Comparison of ENCODE assay signal across 14 mouse cellular contexts in genomic region chr12:70649691-70650090, GRCm38 (mm10).
DNase-seq lines count a peak whose midpoint lies in the region; TF ChIP-seq lines count a peak whose summit lies in the region.
"Had no signal": no experiment of that assay in that cellular context is flagged by ENCODE, and none has a peak within 500 bp of the region (broad histone marks: within the 10 kb centered on the region; RNA-seq: fewer than 3 reads in every experiment).

No protein-coding gene starts in this region.

- intact Hi-C loops in heart, adult 2 months (cut with DNase I) = loop anchor here (2.0 kb wide), 2 partner anchors 95 to 231 kb away; no protein-coding TSS in a partner anchor
- intact Hi-C loops in heart, postnatal 10 days (cut with DNase I) = loop anchor here (5.0 kb wide), 2 partner anchors 92 to 152 kb away; no protein-coding TSS in a partner anchor

- no peaks in the 10 kb centered on the region for H3K79me2 ChIP-seq in heart, adult 2 months (replicated peaks; ENCODE audit: control insufficient read depth, insufficient read depth, low read length)

- DNase-seq in lung, adult 18-20 months = peak; percentile 23 to 57
- no peak for DNase-seq in lung, adult 2 months
- peak; percentile 36 for DNase-seq in MEL-GATA-1-ER (ENCODE audit: extremely low read depth, low read depth)
- DNase-seq in heart, adult 2 months = peak in 1 of 2 experiments; percentile 77
- DNase-seq in heart, postnatal 10 days = peak; percentile 65 to 78
- DNase-seq in B cell, adult 2 months = no peak
- DNase-seq in MN1 (ENCODE audit: low spot score) = no peak
- DNase-seq in kidney, postnatal 25 days = no peak
- DNase-seq: cerebellum, postnatal 10 days; kidney, adult 18-20 months; right cerebral cortex, postnatal 4 days had no signal

- H3K27ac ChIP-seq in heart, adult 2 months = peak overlapping the region; percentile 83
- H3K27ac ChIP-seq: embryonic facial prominence, embryonic 12.5 days; hindbrain, embryonic 13.5 days; macrophage had no signal

- H3K4me1 ChIP-seq in lung, adult 2 months (ENCODE audit: control insufficient read depth, insufficient read depth, low read length) = peaks cover 6% of the 10 kb centered on the region
- peaks cover 7% of the 10 kb centered on the region for H3K4me1 ChIP-seq in heart, adult 2 months (ENCODE audit: control insufficient read depth, insufficient read depth, low read length)
- H3K4me1 ChIP-seq: embryonic facial prominence, embryonic 12.5 days; hindbrain, embryonic 13.5 days had no signal

- no peaks in the 10 kb centered on the region for H3K27me3 ChIP-seq in heart, adult 2 months (ENCODE audit: control insufficient read depth, insufficient read depth, low read length)
- H3K27me3 ChIP-seq: embryonic facial prominence, embryonic 12.5 days; hindbrain, embryonic 13.5 days had no signal

- TF ChIP-seq EP300 in heart, adult 2 months (IDR thresholded peaks at IDR 0.05; ENCODE audit: insufficient read depth, low read depth, low read length) = peak; percentile 99

- WGBS in lung, adult 2 months = 51% methylated on average over 2 of the region's 2 CpGs
- 21% methylated on average over 2 of the region's 2 CpGs for WGBS in heart, adult 2 months

- TF ChIP-seq CTCF in lung, adult 2 months (IDR thresholded peaks at IDR 0.05; ENCODE audit: insufficient read depth, low read length) = no peak
- no peak for TF ChIP-seq CTCF in heart, adult 2 months (IDR thresholded peaks at IDR 0.05)

- H3K36me3 ChIP-seq in heart, adult 2 months (ENCODE audit: control insufficient read depth, insufficient read depth, low read length) = peaks cover 16% of the 10 kb centered on the region
- H3K36me3 ChIP-seq: embryonic facial prominence, embryonic 12.5 days; hindbrain, embryonic 13.5 days had no signal

- H3K9ac ChIP-seq in heart, adult 2 months (ENCODE audit: low read depth, low read length) = peak overlapping the region; percentile 53; the same call in 1 of the 2 replicates
- H3K9ac ChIP-seq: embryonic facial prominence, embryonic 12.5 days; hindbrain, embryonic 13.5 days had no signal

- H3K4me3 ChIP-seq in lung, adult 2 months (replicated peaks; ENCODE audit: extremely low read depth, low read depth, low read length) = no peak overlapping the region
- no peak overlapping the region for H3K4me3 ChIP-seq in heart, adult 2 months
- H3K4me3 ChIP-seq: embryonic facial prominence, embryonic 12.5 days; hindbrain, embryonic 13.5 days had no signal

- no peak for TF ChIP-seq POLR2A in lung, adult 2 months (IDR thresholded peaks at IDR 0.05; ENCODE audit: borderline replicate concordance, extremely low read depth, low read depth, low read length)
- TF ChIP-seq POLR2A in heart, adult 2 months (IDR thresholded peaks at IDR 0.05; ENCODE audit: insufficient read depth, low read depth, low read length) = peak; percentile 54; the same call in 1 of the 2 replicates

Comparison
In these comparisons a context has a peak if more than half of its experiments do, and no peak if none do; other contexts are left out.
1. DNase-seq: peak in lung, adult 18-20 months (2 of 2), MEL-GATA-1-ER (single experiment) and heart, postnatal 10 days (2 of 2); none in lung, adult 2 months (single experiment), B cell, adult 2 months (0 of 2), MN1 (single experiment) and kidney, postnatal 25 days (0 of 2).